Mouse (Mus musculus): ENCODE data around the gene Col16a1. TPM values are rescaled to one million over a fixed set of nuclear protein-coding genes. Genes with fewer than 3 reads are reported as not detected.
A peak's percentile ranks its signal among the peaks of the same experiment; 100 is the strongest.

Col16a1 gene
- polyA plus RNA-seq, 1 experiment from 2014 or later = 24.5 TPM

- H3K9me3 ChIP-seq (replicated peaks) = no peaks in the 10 kb centered on the region
- H3K36me3 ChIP-seq = no peaks in the 10 kb centered on the region
- H3K4me2 ChIP-seq = peak overlapping the region; percentile 96
- peak overlapping the region; percentile 47 for H3K4me3 ChIP-seq (replicated peaks)
- ATAC-seq (ENCODE audit: low FRiP score) = peak; percentile 76
- WGBS = under 1% methylated on average over 56 of the region's 57 CpGs
- H3K27me3 ChIP-seq (replicated peaks) = peaks cover 49% of the 10 kb centered on the region
- peaks cover 25% of the 10 kb centered on the region for H3K4me1 ChIP-seq
- H3K9ac ChIP-seq (replicated peaks) = peak overlapping the region; percentile 42
- H3K27ac ChIP-seq (replicated peaks) = no peak overlapping the region
These were observed 91.0 kb downstream of the Col16a1 start for GRCm38 (mm10) chr4:130138441-130139213.

GRCm38 (mm10) chr4:130139214-130139492 is 91.5 kb downstream of the Col16a1 start, which contains the start of gene Hcrtr1:
Gene Hcrtr1, minus strand, starts transcription at chr4:130139359.
- Histone ChIP-seq H3K9ac (replicated peaks) (peak within 1 kb of the TSS; percentile 42), H3K4me2 (peak within 1 kb of the TSS; percentile 96), H3K36me3 (no peaks in the 10 kb centered on the region), H3K4me3 (replicated peaks) (peak within 1 kb of the TSS; percentile 47), H3K27ac (replicated peaks) (no peak within 1 kb of the TSS), H3K4me1 (peaks cover 25% of the 10 kb centered on the region), H3K9me3 (replicated peaks) (no peaks in the 10 kb centered on the region), H3K27me3 (replicated peaks) (peaks cover 49% of the 10 kb centered on the region)
- ATAC-seq (ENCODE audit: low FRiP score) = no peak
- WGBS = 0% methylated on average over 13 of the region's 15 CpGs

GRCm38 (mm10) chr4:130140992-130141402 is 93.4 kb downstream of the Col16a1 start:
- Histone ChIP-seq H3K4me1 (peaks cover 25% of the 10 kb centered on the region), H3K27me3 (replicated peaks) (peaks cover 49% of the 10 kb centered on the region), H3K9me3 (replicated peaks) (no peaks in the 10 kb centered on the region), H3K9ac (replicated peaks) (no peak overlapping the region), H3K4me3 (replicated peaks) (no peak overlapping the region), H3K36me3 (no peaks in the 10 kb centered on the region), H3K27ac (replicated peaks) (no peak overlapping the region; the same call in 1 of the 2 replicates), H3K4me2 (no peak overlapping the region)
- WGBS = 32% methylated on average over 9 of the region's 9 CpGs
- ATAC-seq (ENCODE audit: low FRiP score) = peak; percentile 22; the same call in 1 of the 2 replicates

GRCm38 (mm10) chr4:130141786-130142185 is 94.1 kb downstream of the Col16a1 start:
- ATAC-seq (ENCODE audit: low FRiP score) = no peak
- Histone ChIP-seq H3K4me3 (replicated peaks) (no peak overlapping the region), H3K27ac (replicated peaks) (no peak overlapping the region), H3K9me3 (replicated peaks) (no peaks in the 10 kb centered on the region), H3K9ac (replicated peaks) (no peak overlapping the region), H3K4me2 (no peak overlapping the region), H3K27me3 (replicated peaks) (peaks cover 41% of the 10 kb centered on the region), H3K4me1 (peaks cover 25% of the 10 kb centered on the region), H3K36me3 (no peaks in the 10 kb centered on the region)
- 28% methylated on average over 3 of the region's 3 CpGs for WGBS

GRCm38 (mm10) chr4:130148405-130148804 is 100.8 kb downstream of the Col16a1 start:
- Histone ChIP-seq H3K27ac (replicated peaks) (no peak overlapping the region), H3K9me3 (replicated peaks) (no peaks in the 10 kb centered on the region), H3K4me3 (replicated peaks) (no peak overlapping the region), H3K27me3 (replicated peaks) (peaks cover 19% of the 10 kb centered on the region; the same call in 1 of the 2 replicates), H3K4me1 (no peaks in the 10 kb centered on the region), H3K36me3 (no peaks in the 10 kb centered on the region), H3K4me2 (no peak overlapping the region), H3K9ac (replicated peaks) (no peak overlapping the region)
- 68% methylated on average over 10 of the region's 10 CpGs for WGBS
- no peak for ATAC-seq (ENCODE audit: low FRiP score)

Other genes with a start within 250 kb of the Col16a1 start
- gene Ptp4a2, start 236.6 kb upstream of the Col16a1 start, polyA plus RNA-seq (2015; fragmentation: Nextera tagmentation; extraction: Ambion mirVana) = 217 and 247 TPM in 2 replicates
- gene Spocd1, start 118.6 kb upstream of the Col16a1 start, polyA plus RNA-seq (2015; fragmentation: Nextera tagmentation; extraction: Ambion mirVana) = 0.06 TPM in 1 of 2 replicates, not detected in the other
- 11.9 and 15.5 TPM in 2 replicates for gene Adgrb2, start 63.0 kb upstream of the Col16a1 start, polyA plus RNA-seq (2015; fragmentation: Nextera tagmentation; extraction: Ambion mirVana)
- 65.6 and 69.7 TPM in 2 replicates for gene Pef1, start 54.7 kb downstream of the Col16a1 start, polyA plus RNA-seq (2015; fragmentation: Nextera tagmentation; extraction: Ambion mirVana)
- gene Hcrtr1, start 91.5 kb downstream of the Col16a1 start, polyA plus RNA-seq (2015; fragmentation: Nextera tagmentation; extraction: Ambion mirVana) = 3.7 and 3.9 TPM in 2 replicates
- gene Tinagl1, start 127.3 kb downstream of the Col16a1 start, polyA plus RNA-seq (2015; fragmentation: Nextera tagmentation; extraction: Ambion mirVana) = 4.1 and 14.7 TPM in 2 replicates
- not detected in 2 replicates for gene Gm853, start 174.6 kb downstream of the Col16a1 start, polyA plus RNA-seq (2015; fragmentation: Nextera tagmentation; extraction: Ambion mirVana)
- gene Serinc2, start 231.4 kb downstream of the Col16a1 start, polyA plus RNA-seq (2015; fragmentation: Nextera tagmentation; extraction: Ambion mirVana) = 28.7 and 29.1 TPM in 2 replicates